Mouse (Mus musculus) neural tube, embryonic 12.5 days (tissue): Measurements from ENCODE around the gene Krt77. TPM values are rescaled to one million over a fixed set of nuclear protein-coding genes. Genes with fewer than 3 reads are reported as not detected.

Experiments
- ATAC-seq: fragments of 200-750 bp; cut with Nextera tagmentation; 2 replicates; pipeline ENCODE4 v1.8.0; 2017; ENCODE audit warnings: low read depth, mild to moderate bottlenecking, moderate TSS enrichment, moderate library complexity; ENCODE audit not compliant: low FRiP score
- H3K27ac ChIP-seq: fragments of 300-500 bp; sonication (generic); 2 replicates; pipeline ENCODE4 v1.5.1; 2016
- H3K27me3 ChIP-seq: fragments of 300-500 bp; sonication (generic); replicated peaks from 2 replicates; pipeline ENCODE4 v1.6.1; 2016; ENCODE audit warnings: mild to moderate bottlenecking
- H3K36me3 ChIP-seq: fragments of 300-500 bp; sonication (generic); 2 replicates; pipeline ENCODE4 v1.6.1; 2016; ENCODE audit warnings: mild to moderate bottlenecking
- H3K4me1 ChIP-seq: fragments of 300-500 bp; sonication (generic); 2 replicates; pipeline ENCODE4 v1.6.1; 2016
- H3K4me2 ChIP-seq: fragments of 300-500 bp; sonication (generic); replicated peaks from 2 replicates; pipeline ENCODE4 v1.6.1; 2016; ENCODE audit warnings: mild to moderate bottlenecking
- H3K4me3 ChIP-seq: fragments of 300-500 bp; sonication (generic); 2 replicates; pipeline ENCODE4 v1.5.1; 2016
- H3K9ac ChIP-seq: fragments of 300-500 bp; sonication (generic); 2 replicates; pipeline ENCODE4 v1.6.1; 2016; ENCODE audit warnings: mild to moderate bottlenecking
- H3K9me3 ChIP-seq: fragments of 300-500 bp; sonication (generic); 2 replicates; pipeline ENCODE4 v1.6.1; 2016; ENCODE audit warnings: mild to moderate bottlenecking
- WGBS: fragments of 180-500 bp; shearing (Covaris S2); methylation state at CpG from one replicate; pipeline ENCODE4 v1.1.7; 2016; 5-methylcytosine and 5-hydroxymethylcytosine counted together
- polyA plus RNA-seq: library from polyadenylated mRNA; unstranded; fragments of >200 nt; fragmentation: Nextera tagmentation; extraction: Ambion mirVana; gene quantifications from 2 replicates; pipeline ENCODE4 v1.2.1, GENCODE M21; 2016

Gene Krt77
- not detected in 2 replicates for polyA plus RNA-seq

GRCm38 (mm10) chr15:101869431-101869830, at the start of gene Krt77:
Gene Krt77 (minus strand): TSS chr15:101869705.
- 35% methylated on average over 6 of the region's 6 CpGs for WGBS
- H3K4me3 ChIP-seq, result no peak within 1 kb of the TSS

GRCm38 (mm10) chr15:101916072-101916471, 46.6 kb upstream of the Krt77 start:
- Histone ChIP-seq H3K27ac (no peak overlapping the region), H3K27me3 (no peaks in the 10 kb centered on the region), H3K9ac (no peak overlapping the region), H3K36me3 (no peaks in the 10 kb centered on the region), H3K4me1 (no peaks in the 10 kb centered on the region), H3K4me2 (no peak overlapping the region), H3K9me3 (no peaks in the 10 kb centered on the region), H3K4me3 (no peak overlapping the region)
- ATAC-seq, result no peak
- WGBS, result 71% methylated on average over 2 of the region's 2 CpGs

More at GRCm38 (mm10) chr15:101869431-101869830, at the start of gene Krt77:
- no peak within 1 kb of the TSS for H3K4me2 ChIP-seq
- no peak within 1 kb of the TSS for H3K27ac ChIP-seq
- ATAC-seq, result no peak
- H3K9me3 ChIP-seq, result no peaks in the 10 kb centered on the region
- no peaks in the 10 kb centered on the region for H3K4me1 ChIP-seq
- H3K27me3 ChIP-seq, result no peaks in the 10 kb centered on the region
- H3K36me3 ChIP-seq, result no peaks in the 10 kb centered on the region
- H3K9ac ChIP-seq, result no peak within 1 kb of the TSS

- WGBS, result 85% methylated on average over 5 of the region's 5 CpGs
- H3K4me2 ChIP-seq, result no peak overlapping the region
- no peaks in the 10 kb centered on the region for H3K4me1 ChIP-seq
- no peaks in the 10 kb centered on the region for H3K9me3 ChIP-seq
- no peak for ATAC-seq
- no peak overlapping the region for H3K9ac ChIP-seq
- H3K36me3 ChIP-seq, result no peaks in the 10 kb centered on the region
- no peaks in the 10 kb centered on the region for H3K27me3 ChIP-seq
- no peak overlapping the region for H3K27ac ChIP-seq
- H3K4me3 ChIP-seq, result no peak overlapping the region
Observed at GRCm38 (mm10) chr15:101904849-101905248, 35.3 kb upstream of the Krt77 start.

- no peak overlapping the region for H3K27ac ChIP-seq
- no peaks in the 10 kb centered on the region for H3K27me3 ChIP-seq
- no peak for ATAC-seq
- WGBS, result 61% methylated on average over 12 of the region's 12 CpGs
- no peaks in the 10 kb centered on the region for H3K36me3 ChIP-seq
- H3K4me2 ChIP-seq, result no peak overlapping the region
- H3K4me3 ChIP-seq, result no peak overlapping the region
- no peaks in the 10 kb centered on the region for H3K4me1 ChIP-seq
- no peaks in the 10 kb centered on the region for H3K9me3 ChIP-seq
- no peak overlapping the region for H3K9ac ChIP-seq
Observed at GRCm38 (mm10) chr15:101902171-101903149, 33.0 kb upstream of the Krt77 start.

GRCm38 (mm10) chr15:101895216-101895615, 25.7 kb upstream of the Krt77 start:
- no peak overlapping the region for H3K27ac ChIP-seq

GRCm38 (mm10) chr15:101892820-101893219, 23.3 kb upstream of the Krt77 start, which contains the start of gene Krt76:
Gene Krt76 (minus strand): TSS chr15:101892920.
- no peaks in the 10 kb centered on the region for H3K9me3 ChIP-seq
- 53% methylated on average over 4 of the region's 4 CpGs for WGBS
- H3K4me2 ChIP-seq, result no peak within 1 kb of the TSS
- H3K27ac ChIP-seq, result no peak within 1 kb of the TSS
- no peak within 1 kb of the TSS for H3K9ac ChIP-seq
- ATAC-seq, result no peak
- no peaks in the 10 kb centered on the region for H3K36me3 ChIP-seq
- no peak within 1 kb of the TSS for H3K4me3 ChIP-seq
- H3K27me3 ChIP-seq, result no peaks in the 10 kb centered on the region
- no peaks in the 10 kb centered on the region for H3K4me1 ChIP-seq

More at GRCm38 (mm10) chr15:101895216-101895615, 25.7 kb upstream of the Krt77 start:
- no peak for ATAC-seq
- no peaks in the 10 kb centered on the region for H3K36me3 ChIP-seq
- WGBS, result 94% methylated on average over 4 of the region's 4 CpGs
- no peak overlapping the region for H3K4me2 ChIP-seq
- H3K4me1 ChIP-seq, result no peaks in the 10 kb centered on the region
- H3K9ac ChIP-seq, result no peak overlapping the region
- no peaks in the 10 kb centered on the region for H3K9me3 ChIP-seq
- H3K4me3 ChIP-seq, result no peak overlapping the region
- H3K27me3 ChIP-seq, result no peaks in the 10 kb centered on the region

GRCm38 (mm10) chr15:101879776-101880175, 10.3 kb upstream of the Krt77 start:
- WGBS, result 34% methylated on average over 11 of the region's 11 CpGs
- H3K9me3 ChIP-seq, result no peaks in the 10 kb centered on the region
- H3K27me3 ChIP-seq, result 0 out of 2 replicates have a peak, but pooled peaks cover 2% of the 10 kb centered on the region
- no peaks in the 10 kb centered on the region for H3K4me1 ChIP-seq
- no peak overlapping the region for H3K9ac ChIP-seq
- no peak overlapping the region for H3K27ac ChIP-seq
- H3K4me3 ChIP-seq, result no peak overlapping the region
- no peak for ATAC-seq
- peak overlapping the region; percentile 22; the same call in 1 of the 2 replicates for H3K4me2 ChIP-seq
- H3K36me3 ChIP-seq, result no peaks in the 10 kb centered on the region

- no peak overlapping the region for H3K9ac ChIP-seq
- no peaks in the 10 kb centered on the region for H3K9me3 ChIP-seq
- H3K4me1 ChIP-seq, result no peaks in the 10 kb centered on the region
- ATAC-seq, result no peak
- 61% methylated on average over 2 of the region's 2 CpGs for WGBS
- H3K4me2 ChIP-seq, result no peak overlapping the region
- H3K27ac ChIP-seq, result no peak overlapping the region
- no peaks in the 10 kb centered on the region for H3K27me3 ChIP-seq
- no peaks in the 10 kb centered on the region for H3K36me3 ChIP-seq
- no peak overlapping the region for H3K4me3 ChIP-seq
Observed at GRCm38 (mm10) chr15:101878041-101878440, 8.5 kb upstream of the Krt77 start.

- Histone ChIP-seq H3K9me3 (no peaks in the 10 kb centered on the region), H3K36me3 (no peaks in the 10 kb centered on the region), H3K27me3 (no peaks in the 10 kb centered on the region), H3K4me3 (no peak overlapping the region), H3K4me1 (no peaks in the 10 kb centered on the region), H3K4me2 (no peak overlapping the region), H3K27ac (no peak overlapping the region), H3K9ac (no peak overlapping the region)
- WGBS, result 94% methylated on average over 1 of the region's 1 CpGs
- ATAC-seq, result no peak
Observed at GRCm38 (mm10) chr15:101874383-101874782, 4.9 kb upstream of the Krt77 start.

- Histone ChIP-seq H3K4me1 (no peaks in the 10 kb centered on the region), H3K9me3 (no peaks in the 10 kb centered on the region), H3K9ac (no peak overlapping the region), H3K4me2 (no peak overlapping the region), H3K4me3 (no peak overlapping the region), H3K36me3 (no peaks in the 10 kb centered on the region), H3K27me3 (no peaks in the 10 kb centered on the region), H3K27ac (no peak overlapping the region)
- 36% methylated on average over 4 of the region's 4 CpGs for WGBS
- ATAC-seq, result no peak
Observed at GRCm38 (mm10) chr15:101873231-101873630, 3.7 kb upstream of the Krt77 start.

GRCm38 (mm10) chr15:101866754-101867153, 2.8 kb downstream of the Krt77 start:
- no peak overlapping the region for H3K4me3 ChIP-seq
- WGBS, result 88% methylated on average over 7 of the region's 7 CpGs

GRCm38 (mm10) chr15:101860421-101861130, 8.9 kb downstream of the Krt77 start:
- WGBS, result 53% methylated on average over 13 of the region's 13 CpGs
- H3K4me2 ChIP-seq, result peak overlapping the region; percentile 89
- H3K27me3 ChIP-seq, result peaks cover 47% of the 10 kb centered on the region
- peaks cover 14% of the 10 kb centered on the region for H3K4me1 ChIP-seq
- no peaks in the 10 kb centered on the region for H3K9me3 ChIP-seq
- no peaks in the 10 kb centered on the region for H3K36me3 ChIP-seq
- no peak overlapping the region for H3K27ac ChIP-seq
- H3K4me3 ChIP-seq, result peak overlapping the region; percentile 39; the same call in 1 of the 2 replicates
- no peak overlapping the region for H3K9ac ChIP-seq
- ATAC-seq, result no peak

More at GRCm38 (mm10) chr15:101866754-101867153, 2.8 kb downstream of the Krt77 start:
- H3K4me2 ChIP-seq, result no peak overlapping the region
- no peaks in the 10 kb centered on the region for H3K4me1 ChIP-seq
- peaks cover 6% of the 10 kb centered on the region; the same call in 1 of the 2 replicates for H3K27me3 ChIP-seq
- H3K36me3 ChIP-seq, result no peaks in the 10 kb centered on the region
- no peak overlapping the region for H3K27ac ChIP-seq
- no peak for ATAC-seq
- H3K9ac ChIP-seq, result no peak overlapping the region
- no peaks in the 10 kb centered on the region for H3K9me3 ChIP-seq
